Mouse (Mus musculus) spleen, adult 12 weeks (tissue): Measurements from ENCODE around the gene Tldc2.

Experiments
- DNase-seq: peaks from one replicate; pipeline ENCODE4 v3.0.0; 2022; ENCODE audit warnings: low spot score

Tldc2 gene

DNA sequence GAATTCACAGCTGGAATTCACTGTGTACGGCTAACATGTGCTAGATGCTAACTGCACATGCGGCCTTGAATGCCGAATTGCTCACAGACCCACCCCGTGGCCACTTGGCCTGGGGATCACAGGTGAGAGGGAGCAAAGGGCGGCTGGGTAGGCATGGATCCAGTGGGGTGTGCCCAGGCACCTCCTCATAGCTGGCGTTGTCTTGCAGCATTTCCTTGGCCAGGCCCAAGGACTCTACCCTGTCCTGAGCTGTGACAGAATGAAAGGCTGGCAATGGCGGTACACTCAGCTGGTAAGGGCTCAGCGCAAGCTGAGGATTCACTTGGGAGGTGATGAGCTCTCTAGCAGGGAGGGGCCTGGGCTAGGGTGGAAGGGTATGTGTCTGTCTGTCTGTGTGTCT is at the start of gene Tldc2:
TSS of gene Tldc2 (plus strand) at position 260 of the 400 bp plus-strand sequence.
- DNase-seq: no peak

- DNase-seq: no peak
Measured at GRCm38 (mm10) chr2:157037303-157037702, 49.6 kb upstream of the Tldc2 start.

- DNase-seq: no peak
Measured at GRCm38 (mm10) chr2:157039900-157040648, 46.8 kb upstream of the Tldc2 start.

- DNase-seq: no peak
Measured at GRCm38 (mm10) chr2:157040649-157041046, 46.2 kb upstream of the Tldc2 start.

DNA sequence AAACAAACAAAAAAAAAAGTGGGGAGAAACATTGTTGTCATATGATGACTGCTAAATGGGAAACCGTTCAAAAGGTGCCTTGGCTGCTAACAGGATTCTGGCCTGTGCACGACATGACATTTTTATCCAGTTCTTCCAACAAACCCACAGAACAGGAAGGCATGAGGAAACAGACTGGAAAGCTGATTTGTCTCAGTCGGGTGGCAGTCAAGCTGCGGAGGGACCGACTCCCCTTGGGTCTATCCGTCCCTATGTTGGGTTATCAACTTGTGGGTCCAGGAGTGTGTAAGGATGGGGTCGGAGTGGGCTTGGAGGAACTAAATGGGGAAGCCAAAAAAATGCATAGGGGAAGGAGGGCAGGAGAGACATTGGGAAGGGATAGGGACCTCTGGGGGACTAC is 45.4 kb upstream of the Tldc2 start:
- DNase-seq: no peak

DNA sequence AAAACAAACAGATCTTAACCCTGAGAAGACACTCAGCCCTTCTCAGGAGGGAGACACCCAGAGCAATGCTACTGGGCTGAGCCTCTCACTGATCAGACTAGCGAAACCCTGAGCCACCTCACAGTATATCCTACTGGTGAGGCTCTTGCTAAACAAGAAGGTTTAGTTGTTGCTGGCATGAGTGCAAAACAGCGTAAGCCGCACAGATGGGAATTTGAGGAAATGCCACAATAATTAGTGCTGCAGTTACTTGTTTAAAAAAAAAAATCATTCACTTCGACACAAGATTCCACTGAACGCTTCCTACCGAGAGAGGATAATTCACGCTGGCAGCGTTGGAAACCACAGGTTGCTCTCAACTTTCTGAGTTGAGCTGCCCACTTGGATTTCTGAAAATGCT is 43.3 kb upstream of the Tldc2 start:
- no peak for DNase-seq

GRCm38 (mm10) chr2:157043987-157044386 is 42.9 kb upstream of the Tldc2 start:
- no peak for DNase-seq

DNA sequence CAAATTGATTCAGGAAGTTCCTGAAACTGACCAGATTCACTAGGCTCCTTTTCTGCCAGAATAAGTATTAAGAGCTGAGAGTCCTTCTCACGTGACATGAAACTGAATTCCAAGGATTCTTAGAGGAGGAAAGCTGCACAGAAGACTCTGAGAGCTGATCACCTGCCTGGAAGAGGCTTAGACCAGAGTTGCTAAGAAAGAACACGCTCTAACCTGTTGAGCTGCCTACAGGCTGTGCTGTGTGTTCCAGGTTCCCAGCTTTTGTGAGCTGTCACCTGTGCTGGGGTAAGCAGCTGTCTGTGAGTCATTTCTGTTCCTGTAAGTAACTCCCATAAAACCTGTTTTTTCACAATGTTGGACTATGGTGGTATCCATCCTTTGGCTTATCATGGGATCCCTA is 40.9 kb upstream of the Tldc2 start:
- no peak for DNase-seq

DNA sequence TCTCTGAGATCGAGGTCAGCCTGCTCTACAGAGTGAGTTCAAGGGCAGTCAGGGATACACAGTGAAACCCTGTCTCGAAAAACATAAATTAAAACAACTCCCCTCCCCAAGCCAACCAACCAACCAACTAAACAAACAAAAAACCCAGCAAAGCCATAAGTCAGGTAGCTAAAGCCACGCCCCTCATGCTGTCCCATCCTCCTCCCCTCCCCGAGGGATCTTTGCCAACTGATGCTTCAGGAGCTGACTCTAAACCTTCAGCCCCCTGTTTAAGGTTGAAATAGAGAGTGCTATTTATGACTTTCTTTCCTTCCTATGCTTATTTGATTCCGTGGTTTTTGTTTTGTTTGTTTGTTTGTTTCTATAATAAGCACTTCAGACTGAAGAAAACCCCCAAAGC is 39.9 kb upstream of the Tldc2 start:
- no peak for DNase-seq

- no peak for DNase-seq
Measured at GRCm38 (mm10) chr2:157048395-157049181, 38.3 kb upstream of the Tldc2 start.

GRCm38 (mm10) chr2:157049831-157050243 is 37.0 kb upstream of the Tldc2 start:
- no peak for DNase-seq

- DNase-seq: no peak
Measured at GRCm38 (mm10) chr2:157052448-157052847, 34.4 kb upstream of the Tldc2 start.

- no peak for DNase-seq
Measured at GRCm38 (mm10) chr2:157053124-157053523, 33.7 kb upstream of the Tldc2 start.

- no peak for DNase-seq
Measured at GRCm38 (mm10) chr2:157053787-157054186, 33.1 kb upstream of the Tldc2 start.

DNA sequence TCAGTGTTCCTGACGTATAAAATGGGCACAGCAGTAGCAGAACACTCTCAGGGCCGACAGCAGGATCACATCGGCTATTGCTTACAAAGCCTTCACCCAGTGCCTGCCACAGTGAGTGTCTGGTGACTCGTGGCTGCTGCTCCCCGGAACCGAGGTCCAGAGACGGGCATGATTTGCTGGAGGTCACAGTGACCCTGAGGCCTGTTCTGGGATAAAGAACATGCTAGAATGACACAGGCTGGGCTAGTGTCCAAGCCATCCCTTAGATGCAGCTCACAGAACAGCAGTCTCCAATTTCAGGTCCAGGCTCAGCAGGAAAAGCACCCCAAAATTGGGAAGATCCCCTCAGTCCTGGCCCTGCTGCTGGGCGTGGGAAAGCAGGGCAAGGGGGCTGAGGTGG is 32.6 kb upstream of the Tldc2 start:
- no peak for DNase-seq

GRCm38 (mm10) chr2:157054816-157055215 is 32.0 kb upstream of the Tldc2 start:
- DNase-seq: no peak

DNA sequence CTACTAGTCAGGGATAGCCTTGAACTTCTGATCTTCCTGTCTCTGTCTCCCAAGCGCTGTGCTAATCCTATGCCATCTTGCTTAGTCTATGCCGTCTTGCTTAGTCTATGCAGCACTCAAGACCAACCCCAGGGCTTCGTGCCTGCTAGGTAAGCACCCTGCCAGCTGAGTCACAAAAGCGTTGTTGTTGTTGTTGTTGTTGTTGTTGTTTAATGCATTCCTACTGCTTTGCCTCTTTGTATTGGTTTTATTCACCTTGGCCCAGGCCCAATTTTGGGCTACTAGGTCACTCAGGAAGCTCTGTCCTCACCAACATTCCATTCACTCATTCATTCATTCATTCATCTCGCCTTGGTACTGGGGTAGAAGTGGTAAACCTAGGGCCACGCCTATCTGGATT is 31.1 kb upstream of the Tldc2 start:
- DNase-seq: no peak

GRCm38 (mm10) chr2:157057186-157057585 is 29.7 kb upstream of the Tldc2 start:
- DNase-seq: no peak

DNA sequence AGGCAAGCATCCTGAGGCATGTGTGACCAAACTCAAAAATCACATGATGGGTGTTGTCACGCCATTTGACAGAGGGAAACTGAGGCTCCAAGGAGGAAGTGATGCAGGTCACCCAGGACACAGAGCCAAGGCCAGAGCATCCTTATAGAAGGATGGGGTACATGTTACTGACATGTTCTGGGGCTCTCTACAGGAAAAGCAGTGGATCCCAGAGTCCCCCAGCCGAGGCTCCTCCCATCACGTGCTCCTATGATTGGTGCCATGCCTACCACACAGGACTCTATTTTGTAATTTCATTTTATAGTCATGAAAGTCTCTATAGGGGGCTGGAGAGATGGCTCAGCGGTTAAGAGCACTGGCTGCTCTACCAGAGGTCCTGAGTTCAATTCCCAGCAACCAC is 29.1 kb upstream of the Tldc2 start:
- DNase-seq: no peak

- DNase-seq: no peak
Measured at GRCm38 (mm10) chr2:157058342-157058998, 28.4 kb upstream of the Tldc2 start.

DNA sequence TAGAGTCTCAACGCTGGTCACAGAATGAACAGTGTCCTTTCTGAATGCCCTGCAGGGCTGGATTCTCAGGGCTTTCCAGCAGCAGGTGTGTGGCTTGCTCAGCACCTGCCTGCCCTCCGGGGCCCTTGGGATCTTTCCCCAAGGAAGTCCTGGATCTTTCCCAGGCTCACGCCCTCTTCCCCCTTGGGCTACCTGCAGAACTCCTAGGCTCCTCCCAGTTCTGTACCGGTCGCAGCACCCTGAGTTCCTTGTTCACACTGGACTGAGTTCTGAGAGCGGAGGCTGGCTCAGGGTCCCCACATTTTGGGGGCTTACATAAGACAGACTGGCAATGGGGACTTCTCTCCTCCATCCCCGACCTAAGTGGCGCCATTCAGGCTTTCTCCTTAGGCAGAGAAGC is 27.7 kb upstream of the Tldc2 start:
- no peak for DNase-seq

DNA sequence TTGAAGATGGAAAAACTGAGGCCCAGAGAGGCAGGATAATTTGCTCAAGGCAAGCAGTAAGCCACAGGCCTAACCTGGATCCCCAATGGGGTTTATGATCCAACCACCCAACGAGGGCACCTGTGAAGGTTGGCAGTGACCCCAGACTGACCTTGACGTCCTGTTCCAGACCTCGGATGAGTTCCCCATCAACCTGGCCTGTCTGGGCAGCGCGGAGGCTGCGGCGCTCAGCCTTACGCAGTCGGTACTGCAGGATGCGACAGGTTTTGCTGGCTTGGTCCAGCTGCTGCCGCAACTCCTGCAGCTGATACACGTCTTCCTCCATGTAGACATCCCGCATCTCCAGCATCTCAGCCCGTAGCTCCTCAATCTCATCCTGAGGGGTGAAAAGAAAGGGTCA is 26.8 kb upstream of the Tldc2 start:
- no peak for DNase-seq
